Mouse (Mus musculus) forebrain, embryonic 15.5 days (tissue): ENCODE results near the gene Zbtb5. TPM values are rescaled to one million over a fixed set of nuclear protein-coding genes. Genes with fewer than 3 reads are reported as not detected.

ENCODE experiments used
- ATAC-seq: fragments of 200-750 bp; cut with Nextera tagmentation; replicated peaks from 2 replicates; pipeline ENCODE4 v1.8.0; 2017; ENCODE audit warnings: mild to moderate bottlenecking, moderate TSS enrichment, moderate library complexity
- H3K27ac ChIP-seq: fragments of 300-500 bp; sonication (generic); replicated peaks from 2 replicates; pipeline ENCODE4 v1.5.1; 2015; ENCODE audit warnings: mild to moderate bottlenecking, inconsistent platforms
- H3K27me3 ChIP-seq: fragments of 300-500 bp; sonication (generic); 2 replicates; pipeline ENCODE4 v1.6.1; 2015; ENCODE audit warnings: inconsistent platforms
- H3K36me3 ChIP-seq: fragments of 300-500 bp; sonication (generic); 2 replicates; pipeline ENCODE4 v1.6.1; 2015; ENCODE audit warnings: mild to moderate bottlenecking, inconsistent platforms
- H3K4me1 ChIP-seq: fragments of 300-500 bp; sonication (generic); 2 replicates; pipeline ENCODE4 v1.6.1; 2015; ENCODE audit warnings: inconsistent platforms
- H3K4me2 ChIP-seq: fragments of 300-500 bp; sonication (generic); replicated peaks from 2 replicates; pipeline ENCODE4 v1.6.1; 2015; ENCODE audit warnings: mild to moderate bottlenecking, inconsistent platforms
- H3K4me3 ChIP-seq: fragments of 300-500 bp; sonication (generic); 2 replicates; pipeline ENCODE4 v1.5.1; 2015; ENCODE audit warnings: mild to moderate bottlenecking, inconsistent platforms
- H3K9ac ChIP-seq: fragments of 300-500 bp; sonication (generic); replicated peaks from 2 replicates; pipeline ENCODE4 v1.6.1; 2015; ENCODE audit warnings: mild to moderate bottlenecking, inconsistent platforms
- H3K9me3 ChIP-seq: fragments of 300-500 bp; sonication (generic); 2 replicates; pipeline ENCODE4 v1.6.1; 2016; ENCODE audit warnings: inconsistent platforms
- WGBS: fragments of 180-500 bp; shearing (Covaris S2); methylation state at CpG from one replicate; pipeline ENCODE4 v1.1.7; 2015; ENCODE audit warnings: mixed read lengths; 5-methylcytosine and 5-hydroxymethylcytosine counted together
- polyA plus RNA-seq: library from polyadenylated mRNA; unstranded; fragments of >200 nt; fragmentation: Nextera tagmentation; extraction: Ambion mirVana; gene quantifications from 2 replicates; pipeline ENCODE4 v1.2.1, GENCODE M21; 2015

Gene Zbtb5
- polyA plus RNA-seq, 1 experiment from 2014 or later: 46.7 TPM

DNA sequence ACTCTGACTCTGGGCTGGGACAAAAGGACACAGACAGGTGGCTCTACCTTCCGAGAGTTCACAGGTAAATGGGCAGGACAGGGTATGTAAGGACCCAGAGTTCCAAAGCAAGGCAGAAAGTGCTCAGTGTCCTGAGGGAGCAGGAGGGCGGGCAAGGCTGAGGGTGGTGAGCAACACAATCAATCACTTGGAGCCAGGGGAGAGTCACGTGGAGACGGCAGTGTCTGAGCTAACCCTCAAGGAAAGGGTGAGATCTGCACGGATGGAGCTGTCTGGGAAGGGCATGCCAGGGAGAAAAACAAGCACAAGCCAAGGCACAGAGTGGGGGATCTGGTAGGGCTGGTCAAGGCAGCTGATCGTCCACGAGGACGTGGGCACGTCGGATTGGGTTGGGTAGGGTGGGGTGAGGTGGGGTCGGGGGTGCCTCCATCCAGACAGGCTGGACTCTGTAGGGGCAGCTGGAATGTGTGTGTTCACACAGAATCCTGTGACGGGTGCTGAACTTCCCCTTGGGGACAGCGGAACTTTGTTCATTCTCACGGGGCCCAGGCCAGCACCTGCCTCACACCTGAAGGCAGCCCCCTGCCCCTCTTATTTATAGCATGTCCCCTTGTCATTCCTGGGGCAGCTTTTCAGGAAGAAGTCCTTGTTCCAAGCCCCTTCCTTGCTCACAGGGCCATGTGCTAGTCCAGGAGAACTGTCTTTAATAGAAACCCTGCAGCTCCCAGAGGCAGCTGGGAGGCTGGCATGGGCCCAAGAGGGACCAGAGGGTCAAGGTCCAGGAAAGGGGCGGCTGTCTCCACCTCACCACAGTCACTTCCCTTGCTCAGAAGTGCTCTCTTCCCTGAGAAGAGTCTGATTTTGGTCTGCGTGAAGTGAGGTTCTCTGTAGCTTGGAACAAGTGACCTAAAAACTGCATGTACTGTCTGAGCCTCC is 22.7 kb upstream of the Zbtb5 start:
- Histone ChIP-seq H3K4me3 (no peak overlapping the region), H3K9me3 (no peaks in the 10 kb centered on the region), H3K36me3 (peaks cover 55% of the 10 kb centered on the region), H3K9ac (no peak overlapping the region), H3K4me1 (no peaks in the 10 kb centered on the region), H3K27me3 (no peaks in the 10 kb centered on the region), H3K27ac (no peak overlapping the region), H3K4me2 (no peak overlapping the region)
- no peak for ATAC-seq
- whole genome bisulfite sequencing: 88% methylated on average over 16 of the region's 16 CpGs

DNA sequence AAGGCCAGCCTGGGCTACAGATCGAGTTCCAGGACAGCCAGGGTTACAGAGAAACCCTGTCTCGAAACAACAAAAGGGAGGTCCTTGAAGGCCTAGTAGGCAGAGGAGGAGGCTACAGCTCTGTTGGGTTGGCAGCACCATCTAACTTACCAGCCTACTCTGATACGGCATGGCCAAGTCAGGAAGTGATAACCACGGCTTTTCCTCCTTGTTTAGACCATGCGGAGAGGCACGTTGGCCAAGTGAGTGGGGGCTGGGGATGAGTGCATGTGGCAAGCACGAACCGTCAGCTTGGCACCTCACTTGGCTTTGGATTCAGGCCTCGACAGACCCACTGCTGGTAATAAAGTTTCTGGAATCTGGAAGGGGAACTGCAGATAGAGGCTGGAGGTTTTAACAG is 20.4 kb upstream of the Zbtb5 start:
- Histone ChIP-seq H3K36me3 (peaks cover 59% of the 10 kb centered on the region), H3K4me2 (no peak overlapping the region), H3K27me3 (no peaks in the 10 kb centered on the region), H3K4me1 (no peaks in the 10 kb centered on the region), H3K9ac (no peak overlapping the region), H3K4me3 (no peak overlapping the region), H3K27ac (no peak overlapping the region), H3K9me3 (no peaks in the 10 kb centered on the region)
- ATAC-seq: no peak
- WGBS: 86% methylated on average over 9 of the region's 9 CpGs

DNA sequence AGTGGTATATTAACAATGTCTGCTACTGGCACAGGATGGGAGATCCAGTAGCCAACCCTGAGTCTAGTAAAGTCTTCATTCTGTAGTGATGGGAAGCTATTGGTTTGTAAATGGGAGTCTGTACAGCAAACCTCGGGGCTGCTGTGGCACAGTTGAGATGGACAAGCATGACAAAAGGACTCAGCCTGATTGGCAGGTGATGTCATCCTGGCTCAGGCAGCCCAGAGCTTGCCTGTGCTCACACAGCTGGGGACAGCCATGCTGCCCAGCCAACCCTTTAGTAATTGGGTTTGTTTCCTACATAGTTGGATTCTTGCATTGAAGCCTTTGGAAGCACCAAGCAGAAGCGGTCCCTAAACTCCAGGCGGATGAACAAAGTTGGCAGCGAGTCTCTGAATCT is 14.2 kb upstream of the Zbtb5 start:
- Histone ChIP-seq H3K36me3 (peaks cover 35% of the 10 kb centered on the region), H3K4me2 (no peak overlapping the region), H3K9me3 (no peaks in the 10 kb centered on the region)

DNA sequence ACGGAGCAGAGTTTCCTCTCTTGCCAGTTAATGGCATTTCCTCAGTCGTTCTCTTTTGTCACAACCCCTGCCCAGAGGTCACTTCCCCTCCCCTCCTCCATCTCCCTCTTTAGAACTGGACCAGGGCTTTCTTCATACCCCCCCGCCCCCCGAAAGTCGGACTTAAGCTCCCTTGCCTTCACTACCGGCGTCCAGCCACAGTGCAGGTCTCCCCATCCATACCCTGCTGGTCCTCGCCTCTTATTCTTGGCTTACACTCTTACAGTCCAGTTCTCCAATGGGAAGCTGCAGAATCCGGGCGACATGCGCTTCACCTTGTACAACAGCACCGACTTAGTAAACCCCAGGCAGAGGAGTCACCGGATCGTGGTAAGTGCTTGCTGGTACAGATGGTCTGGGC is 6.8 kb upstream of the Zbtb5 start:
- H3K27ac ChIP-seq: no peak overlapping the region
- no peaks in the 10 kb centered on the region for H3K27me3 ChIP-seq
- peak overlapping the region; percentile 63 for H3K9ac ChIP-seq
- no peaks in the 10 kb centered on the region for H3K9me3 ChIP-seq
- peaks cover 20% of the 10 kb centered on the region for H3K4me1 ChIP-seq
- peak overlapping the region; percentile 63 for H3K4me3 ChIP-seq
- WGBS: 2% methylated on average over 14 of the region's 14 CpGs
- 0 out of 2 replicates have a peak, but pooled peaks cover 9% of the 10 kb centered on the region for H3K36me3 ChIP-seq
- ATAC-seq: no peak; the same call in none of the 2 replicates
- H3K4me2 ChIP-seq: peak overlapping the region; percentile 91

More for the DNA sequence above, 14.2 kb upstream of the Zbtb5 start:
- Histone ChIP-seq H3K4me1 (no peaks in the 10 kb centered on the region), H3K27ac (no peak overlapping the region), H3K27me3 (no peaks in the 10 kb centered on the region), H3K4me3 (no peak overlapping the region), H3K9ac (no peak overlapping the region)
- WGBS: 82% methylated on average over 4 of the region's 4 CpGs
- ATAC-seq: no peak

DNA sequence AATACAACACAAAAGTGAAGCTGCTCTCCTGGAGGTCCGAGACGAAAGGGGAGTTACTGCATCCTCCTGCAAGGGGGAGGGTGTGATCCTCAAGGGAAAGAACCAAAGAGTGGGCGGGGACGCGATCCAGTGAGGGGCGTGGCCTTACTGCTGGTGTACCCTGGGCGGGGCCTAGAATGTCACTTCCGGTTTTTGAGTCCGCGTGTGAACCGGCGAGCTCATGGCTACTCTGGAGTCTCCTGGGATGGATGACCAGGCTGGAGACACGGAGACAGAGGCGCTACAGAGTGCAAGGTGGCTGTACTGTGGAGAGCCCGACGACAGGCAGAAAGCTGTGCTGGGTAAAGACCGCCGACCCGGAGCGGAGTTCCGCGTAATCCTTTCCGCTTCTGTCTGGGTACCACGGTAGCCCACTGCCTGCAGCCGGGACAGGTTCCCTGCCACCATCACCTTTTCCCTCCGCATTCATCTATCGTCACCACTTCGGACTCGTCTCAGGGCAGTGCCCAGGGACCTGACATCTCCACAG is 6.3 kb upstream of the Zbtb5 start, which contains the start of gene Polr1e:
Gene Polr1e, plus strand, starts transcription at position 132 of the 529 bp plus-strand sequence.
- WGBS: under 1% methylated on average over 29 of the region's 29 CpGs
- H3K4me2 ChIP-seq: peak within 1 kb of the TSS; percentile 91
- peak; percentile 89 for ATAC-seq
- H3K4me3 ChIP-seq: peak within 1 kb of the TSS; percentile 63
- H3K9me3 ChIP-seq: no peaks in the 10 kb centered on the region
- peak within 1 kb of the TSS; percentile 20; the same call in 1 of the 2 replicates for H3K27ac ChIP-seq
- peaks cover 23% of the 10 kb centered on the region for H3K4me1 ChIP-seq
- H3K27me3 ChIP-seq: no peaks in the 10 kb centered on the region
- H3K36me3 ChIP-seq: 0 out of 2 replicates have a peak, but pooled peaks cover 4% of the 10 kb centered on the region
- H3K9ac ChIP-seq: peak within 1 kb of the TSS; percentile 63

DNA sequence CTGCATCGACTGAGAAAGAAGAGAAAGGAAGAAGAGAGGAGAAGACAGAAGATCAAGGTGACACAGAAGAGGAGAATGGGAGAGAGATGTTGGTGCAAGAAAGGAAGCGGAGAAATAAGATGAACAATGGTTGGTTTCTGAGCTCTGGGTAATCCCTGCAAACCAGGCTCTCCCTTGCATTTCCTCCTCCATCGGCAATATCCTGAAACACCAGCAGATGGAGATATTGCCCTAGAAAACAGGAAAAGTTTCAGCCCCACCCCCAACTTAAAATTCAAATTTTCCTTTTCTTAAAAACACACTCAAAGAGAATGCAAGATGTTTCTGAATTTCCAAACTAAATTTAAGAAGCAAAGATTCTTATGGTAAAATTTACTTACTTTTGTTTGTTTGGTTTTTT is 3.4 kb upstream of the Zbtb5 start:
- Histone ChIP-seq H3K27me3 (no peaks in the 10 kb centered on the region), H3K9me3 (no peaks in the 10 kb centered on the region), H3K27ac (no peak overlapping the region), H3K36me3 (no peaks in the 10 kb centered on the region), H3K4me2 (no peak overlapping the region), H3K9ac (no peak overlapping the region), H3K4me1 (peaks cover 34% of the 10 kb centered on the region), H3K4me3 (no peak overlapping the region)
- no peak for ATAC-seq
- WGBS: 10% methylated on average over 3 of the region's 3 CpGs

DNA sequence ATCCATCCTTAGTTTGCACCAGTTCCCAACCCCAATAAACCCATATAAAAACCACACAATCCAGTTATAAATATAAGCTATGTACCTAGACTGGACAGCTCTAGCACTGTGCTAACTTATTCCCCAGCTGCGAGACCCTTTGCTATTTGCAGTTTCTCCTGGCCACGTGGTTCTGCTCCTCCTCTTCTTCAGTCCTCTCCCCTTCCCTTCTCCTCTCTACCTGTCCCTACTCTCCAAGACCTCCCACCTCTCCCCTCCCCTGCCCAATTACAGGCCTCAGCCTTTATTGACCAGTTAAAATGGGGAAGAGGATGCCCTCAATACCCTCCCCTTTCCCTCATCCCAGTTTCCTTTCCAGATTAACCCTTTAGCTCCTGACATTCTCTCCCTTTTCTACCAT is 1.3 kb upstream of the Zbtb5 start:
- Histone ChIP-seq H3K27ac (no peak overlapping the region), H3K4me3 (peak overlapping the region; percentile 93), H3K36me3 (no peaks in the 10 kb centered on the region), H3K4me1 (peaks cover 32% of the 10 kb centered on the region), H3K27me3 (no peaks in the 10 kb centered on the region), H3K9me3 (no peaks in the 10 kb centered on the region), H3K9ac (peak overlapping the region; percentile 58; the same call in 1 of the 2 replicates), H3K4me2 (peak overlapping the region; percentile 82)
- ATAC-seq: no peak
- WGBS: 2% methylated on average over 2 of the region's 2 CpGs

DNA sequence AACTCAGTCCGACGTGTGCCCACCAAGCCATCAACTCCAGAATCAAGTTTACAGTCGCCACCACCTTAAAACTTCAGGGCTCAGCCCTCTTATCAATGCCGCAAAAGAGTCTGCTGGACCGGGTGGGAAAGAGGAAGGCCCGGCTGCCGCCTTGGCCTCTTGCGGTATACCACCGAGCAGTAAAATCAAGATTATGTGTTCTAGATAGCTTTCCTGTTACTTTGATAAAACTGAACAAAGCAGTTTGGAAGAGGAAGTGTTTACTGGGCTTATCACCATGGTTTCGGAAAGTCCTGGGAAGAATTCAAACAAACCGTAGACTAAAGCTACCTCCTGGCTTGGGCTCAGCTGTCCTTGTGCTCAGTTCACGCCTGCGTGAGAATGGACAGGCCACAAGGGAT is 819 bp upstream of the Zbtb5 start:
- Histone ChIP-seq H3K9ac (peak overlapping the region; percentile 58), H3K4me1 (peaks cover 29% of the 10 kb centered on the region), H3K4me3 (peak overlapping the region; percentile 93), H3K9me3 (no peaks in the 10 kb centered on the region), H3K36me3 (no peaks in the 10 kb centered on the region), H3K4me2 (peak overlapping the region; percentile 82), H3K27ac (peak overlapping the region; percentile 74), H3K27me3 (no peaks in the 10 kb centered on the region)
- no peak for ATAC-seq
- 3% methylated on average over 13 of the region's 13 CpGs for WGBS

DNA sequence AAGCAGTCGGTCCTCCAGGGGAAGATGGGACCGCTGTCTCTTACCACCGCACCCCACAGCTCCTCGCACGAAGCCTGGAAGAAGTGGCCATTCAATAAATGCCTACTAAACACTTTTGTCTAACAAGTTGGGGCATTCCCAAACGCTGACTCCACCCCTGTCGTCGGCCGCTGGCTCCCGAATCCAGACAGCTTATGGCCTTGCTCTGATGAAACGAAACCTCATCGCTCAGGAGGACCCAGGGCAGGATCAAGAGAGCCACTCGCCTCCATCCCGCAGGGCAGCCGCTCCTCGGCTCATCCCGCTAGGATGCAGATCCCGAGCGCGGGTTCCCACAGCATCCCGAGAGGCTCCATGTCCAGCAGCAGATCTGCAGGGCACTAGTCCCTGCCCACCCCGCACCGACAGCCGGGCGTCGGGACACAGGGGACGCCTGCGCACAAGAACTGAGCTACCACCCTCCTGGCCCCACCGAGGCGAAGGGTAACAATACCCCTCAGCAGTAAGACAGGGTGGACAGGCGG is 569 bp downstream of the Zbtb5 start:
- Histone ChIP-seq H3K36me3 (no peaks in the 10 kb centered on the region), H3K27me3 (no peaks in the 10 kb centered on the region), H3K4me3 (peak overlapping the region; percentile 93), H3K4me1 (peaks cover 26% of the 10 kb centered on the region), H3K27ac (peak overlapping the region; percentile 96), H3K4me2 (peak overlapping the region; percentile 73), H3K9ac (peak overlapping the region; percentile 97), H3K9me3 (no peaks in the 10 kb centered on the region)
- peak; percentile 79 for ATAC-seq
- under 1% methylated on average over 31 of the region's 31 CpGs for WGBS

DNA sequence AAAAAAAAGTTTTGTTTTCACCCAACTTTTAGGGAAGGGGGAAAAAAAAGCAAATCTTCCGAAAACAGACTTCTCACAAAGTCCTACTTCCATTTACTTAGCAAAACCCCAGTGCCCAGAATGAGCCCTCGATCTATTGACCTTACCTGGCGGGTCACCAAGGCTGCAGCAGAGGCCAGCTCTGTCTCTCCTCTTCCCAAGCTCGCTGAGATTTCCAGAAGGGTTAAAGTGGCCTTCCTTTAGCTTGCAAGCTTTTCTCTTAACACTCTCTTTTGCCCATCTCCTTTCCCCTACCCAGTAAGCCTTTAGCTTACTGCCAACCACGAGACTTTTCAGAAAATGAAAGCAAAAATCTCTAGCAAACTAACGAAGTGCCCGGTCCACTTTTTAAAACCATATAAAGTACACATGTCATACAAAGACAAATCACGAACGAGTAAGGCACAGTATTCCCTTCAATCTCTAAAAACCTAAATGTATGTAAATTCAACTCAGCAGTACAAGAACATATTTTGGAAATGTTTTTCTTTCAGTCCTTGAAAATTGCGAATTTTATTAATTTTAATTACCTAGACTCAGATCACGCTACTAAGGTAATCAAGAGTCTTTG is 1.3 kb downstream of the Zbtb5 start:
- ATAC-seq: no peak

DNA sequence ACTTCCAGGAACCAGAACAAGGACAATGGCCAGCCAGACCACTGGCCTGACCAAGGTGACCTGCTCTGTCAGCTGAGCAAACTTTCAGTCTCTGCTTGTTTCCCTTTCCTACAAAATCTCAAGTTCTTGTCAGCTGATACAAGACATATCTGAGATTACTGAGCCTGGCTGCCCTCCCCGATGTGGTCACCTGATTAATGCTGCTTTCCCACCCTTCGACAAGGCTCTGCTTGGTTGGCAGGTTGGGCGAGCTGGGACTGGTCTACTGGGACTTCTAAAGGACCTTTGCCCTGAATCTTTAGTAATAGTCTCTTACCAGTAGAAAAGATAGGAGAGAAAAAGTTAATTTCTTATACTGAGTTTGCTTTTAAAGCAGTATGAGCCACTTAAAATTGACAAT is 6.8 kb downstream of the Zbtb5 start:
- no peak for ATAC-seq
- 96% methylated on average over 3 of the region's 3 CpGs for WGBS
- Histone ChIP-seq H3K9ac (no peak overlapping the region), H3K4me3 (no peak overlapping the region), H3K36me3 (no peaks in the 10 kb centered on the region; the same call in 1 of the 2 replicates), H3K27ac (no peak overlapping the region), H3K27me3 (no peaks in the 10 kb centered on the region), H3K4me1 (peaks cover 10% of the 10 kb centered on the region), H3K9me3 (no peaks in the 10 kb centered on the region), H3K4me2 (no peak overlapping the region)

More for the DNA sequence above, 1.3 kb downstream of the Zbtb5 start:
- WGBS: 8% methylated on average over 11 of the region's 11 CpGs
- no peaks in the 10 kb centered on the region for H3K9me3 ChIP-seq
- peaks cover 26% of the 10 kb centered on the region for H3K4me1 ChIP-seq
- H3K36me3 ChIP-seq: no peaks in the 10 kb centered on the region
- H3K27ac ChIP-seq: peak overlapping the region; percentile 96; the same call in 1 of the 2 replicates
- peak overlapping the region; percentile 73 for H3K4me2 ChIP-seq
- peak overlapping the region; percentile 97 for H3K9ac ChIP-seq
- H3K4me3 ChIP-seq: peak overlapping the region; percentile 93
- no peaks in the 10 kb centered on the region for H3K27me3 ChIP-seq

DNA sequence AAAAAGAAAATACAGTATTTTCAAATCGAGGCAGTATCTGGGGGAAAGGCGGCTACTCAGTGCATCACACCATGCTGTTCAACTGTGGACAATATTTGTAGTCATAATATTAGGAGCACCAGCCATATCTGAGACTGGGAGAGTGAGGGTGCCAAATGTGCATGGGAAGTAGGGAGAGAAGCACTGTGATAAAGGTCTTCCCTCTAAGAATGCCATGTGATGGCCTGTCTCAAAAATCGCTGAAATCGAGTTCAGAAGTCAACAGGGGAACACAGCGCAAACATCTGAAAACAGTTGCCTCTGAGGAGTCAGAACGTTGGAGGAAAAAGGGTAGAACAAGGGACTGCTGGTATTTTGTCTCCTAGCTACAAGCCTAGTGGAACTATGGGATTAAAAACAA is 12.2 kb downstream of the Zbtb5 start:
- H3K9ac ChIP-seq: no peak overlapping the region
- no peak overlapping the region for H3K4me2 ChIP-seq
- no peaks in the 10 kb centered on the region for H3K9me3 ChIP-seq
- H3K4me1 ChIP-seq: peaks cover 6% of the 10 kb centered on the region
- 92% methylated on average over 6 of the region's 6 CpGs for WGBS
- H3K27me3 ChIP-seq: no peaks in the 10 kb centered on the region
- no peak for ATAC-seq
- no peak overlapping the region for H3K4me3 ChIP-seq
- peaks cover 1% of the 10 kb centered on the region for H3K36me3 ChIP-seq
- no peak overlapping the region for H3K27ac ChIP-seq
